Mouse (Mus musculus): Measurements from ENCODE around the gene 2310057M21Rik. TPM values are rescaled to one million over a fixed set of nuclear protein-coding genes. Genes with fewer than 3 reads are reported as not detected.

The 2310057M21Rik gene
- polyA plus RNA-seq, 1 experiment from 2014 or later = 28.7 TPM

GRCm38 (mm10) chr7:131303340-131303739 lies 59.2 kb downstream of the 2310057M21Rik start:
- DNase-seq (ENCODE audit: low spot score) (no peak), ATAC-seq (ENCODE audit: insufficient read depth, low FRiP score, low TSS enrichment) (no peak)
- WGBS = 83% methylated on average over 8 of the region's 8 CpGs
- Histone ChIP-seq H3K4me3 (ENCODE audit: low read depth, low read length) (no peak overlapping the region), H3K9me3 (ENCODE audit: control insufficient read depth, low read length) (no peaks in the 10 kb centered on the region), H3K27me3 (ENCODE audit: control insufficient read depth, insufficient read depth, low read length) (no peaks in the 10 kb centered on the region; the same call in 1 of the 2 replicates), H3K9ac (ENCODE audit: low read length) (no peak overlapping the region), H3K36me3 (ENCODE audit: control insufficient read depth, insufficient read depth, low read length) (no peaks in the 10 kb centered on the region), H3K27ac (ENCODE audit: low read depth, low read length) (no peak overlapping the region), H3K4me1 (ENCODE audit: control insufficient read depth, insufficient read depth, low read length) (no peaks in the 10 kb centered on the region), H3K4me2 (ENCODE audit: low read depth) (no peak overlapping the region)

GRCm38 (mm10) chr7:131297151-131297550 lies 65.4 kb downstream of the 2310057M21Rik start:
- H3K4me2 ChIP-seq (ENCODE audit: low read depth) = no peak overlapping the region
- ATAC-seq (ENCODE audit: insufficient read depth, low FRiP score, low TSS enrichment) = no peak

More at GRCm38 (mm10) chr7:131297151-131297550, 65.4 kb downstream of the 2310057M21Rik start:
- no peaks in the 10 kb centered on the region for H3K9me3 ChIP-seq (ENCODE audit: control insufficient read depth, low read length)
- 85% methylated on average over 8 of the region's 8 CpGs for WGBS
- no peaks in the 10 kb centered on the region for H3K36me3 ChIP-seq (ENCODE audit: control insufficient read depth, insufficient read depth, low read length)
- H3K27me3 ChIP-seq (ENCODE audit: control insufficient read depth, insufficient read depth, low read length) = no peaks in the 10 kb centered on the region; the same call in 1 of the 2 replicates
- no peak overlapping the region for H3K4me3 ChIP-seq (ENCODE audit: low read depth, low read length)
- H3K4me1 ChIP-seq (ENCODE audit: control insufficient read depth, insufficient read depth, low read length) = no peaks in the 10 kb centered on the region
- no peak overlapping the region for H3K27ac ChIP-seq (ENCODE audit: low read depth, low read length)
- DNase-seq (ENCODE audit: low spot score) = no peak
- H3K9ac ChIP-seq (ENCODE audit: low read length) = no peak overlapping the region

Other genes with a start within 250 kb of the 2310057M21Rik start
- not detected in 2 replicates for gene 4933402N03Rik, start 216.4 kb downstream of the 2310057M21Rik start, polyA plus RNA-seq (2014; fragmentation: Nextera tagmentation; extraction: Ambion mirVana)
- not detected in 2 replicates for gene 5430419D17Rik, start 188.4 kb downstream of the 2310057M21Rik start, polyA plus RNA-seq (2014; fragmentation: Nextera tagmentation; extraction: Ambion mirVana)
- not detected in 2 replicates for gene Cuzd1, start 40.5 kb downstream of the 2310057M21Rik start, polyA plus RNA-seq (2014; fragmentation: Nextera tagmentation; extraction: Ambion mirVana)
- gene Fam24b, start 33.2 kb downstream of the 2310057M21Rik start, polyA plus RNA-seq (2014; fragmentation: Nextera tagmentation; extraction: Ambion mirVana) = not detected in 2 replicates
- not detected in 2 replicates for gene Fam24a, start 28.9 kb downstream of the 2310057M21Rik start, polyA plus RNA-seq (2014; fragmentation: Nextera tagmentation; extraction: Ambion mirVana)
- 48.6 and 53.9 TPM in 2 replicates for gene Pstk, start 8.4 kb upstream of the 2310057M21Rik start, polyA plus RNA-seq (2014; fragmentation: Nextera tagmentation; extraction: Ambion mirVana)
- 30.0 and 33.9 TPM in 2 replicates for gene Ikzf5, start 47.8 kb upstream of the 2310057M21Rik start, polyA plus RNA-seq (2014; fragmentation: Nextera tagmentation; extraction: Ambion mirVana)
- 78.5 and 83.0 TPM in 2 replicates for gene Acadsb, start 47.8 kb upstream of the 2310057M21Rik start, polyA plus RNA-seq (2014; fragmentation: Nextera tagmentation; extraction: Ambion mirVana)
- 0.92 and 1.4 TPM in 2 replicates for gene Hmx3, start 180.1 kb upstream of the 2310057M21Rik start, polyA plus RNA-seq (2014; fragmentation: Nextera tagmentation; extraction: Ambion mirVana)
- gene Hmx2, start 186.0 kb upstream of the 2310057M21Rik start, polyA plus RNA-seq (2014; fragmentation: Nextera tagmentation; extraction: Ambion mirVana) = 1.7 and 2.9 TPM in 2 replicates
- gene Bub3, start 197.5 kb upstream of the 2310057M21Rik start, polyA plus RNA-seq (2014; fragmentation: Nextera tagmentation; extraction: Ambion mirVana) = 257 TPM in 2 replicates